Mouse (Mus musculus) Muller cell, postnatal 12 days (primary cell): ENCODE measurements around the gene Gm20489.
A peak's percentile ranks its signal among the peaks of the same experiment; 100 is the strongest.

Experiments
- DNase-seq: peaks from one replicate; pipeline ENCODE4 v3.0.0-alpha.2; 2015; ENCODE audit errors: inconsistent ontology term

Gene Gm20489

DNA sequence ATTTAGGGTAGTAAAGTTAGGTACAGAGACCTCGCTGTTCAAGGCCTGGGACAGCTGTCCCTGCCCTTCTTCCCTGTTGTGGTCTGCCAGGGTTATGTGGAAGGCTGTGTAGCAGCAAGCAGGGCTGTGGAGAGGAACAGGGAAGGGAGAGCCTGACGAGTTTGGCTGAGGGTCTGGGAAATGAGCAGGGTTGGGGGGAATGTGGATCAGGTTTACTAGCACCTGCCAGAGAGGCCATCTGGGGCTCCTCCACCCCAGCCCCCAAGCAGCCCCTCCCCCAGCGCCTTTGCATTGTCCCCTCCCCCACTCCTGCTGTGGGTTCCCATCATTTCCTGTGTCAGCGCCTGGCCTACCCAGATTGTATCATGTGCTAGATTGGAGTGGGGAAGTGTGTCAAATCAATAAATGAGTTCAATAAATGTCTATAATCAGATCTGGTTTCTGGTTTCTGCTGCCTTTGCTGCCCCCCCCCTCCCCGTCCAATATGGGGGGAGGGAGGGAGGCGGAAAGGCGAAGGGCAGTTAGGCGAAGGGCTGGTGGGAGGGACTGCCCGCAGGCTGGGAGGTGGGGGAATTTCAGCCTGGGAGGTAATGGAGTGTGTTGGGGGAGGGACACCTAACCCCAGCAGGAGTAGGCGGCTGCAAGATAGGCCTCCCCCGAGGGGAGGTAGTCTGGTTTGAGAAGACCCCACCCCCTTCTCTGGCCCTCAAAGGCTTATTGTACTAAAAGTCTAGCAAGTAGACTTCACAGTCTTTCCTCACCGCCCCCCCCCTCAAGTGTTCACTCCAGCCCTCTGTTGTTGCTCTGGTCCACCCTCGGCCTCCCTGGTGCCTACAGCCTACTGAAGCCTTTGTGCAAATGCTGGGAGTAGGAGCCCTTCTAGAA, 8.1 kb downstream of the Gm20489 start:
- DNase-seq: no peak

DNA sequence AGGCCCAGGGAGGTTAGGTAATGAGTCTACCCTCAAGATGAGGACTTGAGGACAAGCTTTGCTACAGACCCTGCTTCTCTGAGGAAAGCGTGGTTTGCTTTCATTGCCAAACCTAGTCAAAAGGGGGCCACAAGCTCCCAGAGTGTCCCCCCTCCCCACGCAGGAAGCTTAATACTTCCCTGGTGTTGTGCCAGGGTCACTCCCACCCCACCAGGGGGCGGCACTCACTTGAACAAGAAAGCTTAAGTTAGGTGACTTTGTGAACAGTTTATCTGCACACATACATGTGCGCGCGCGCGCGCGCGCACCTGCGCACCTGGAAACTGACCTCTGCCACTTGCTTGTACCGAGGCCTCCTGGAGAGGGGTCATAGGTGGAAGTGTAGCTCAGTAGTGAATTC, 12.2 kb downstream of the Gm20489 start:
- peak; percentile 7 for DNase-seq

DNA sequence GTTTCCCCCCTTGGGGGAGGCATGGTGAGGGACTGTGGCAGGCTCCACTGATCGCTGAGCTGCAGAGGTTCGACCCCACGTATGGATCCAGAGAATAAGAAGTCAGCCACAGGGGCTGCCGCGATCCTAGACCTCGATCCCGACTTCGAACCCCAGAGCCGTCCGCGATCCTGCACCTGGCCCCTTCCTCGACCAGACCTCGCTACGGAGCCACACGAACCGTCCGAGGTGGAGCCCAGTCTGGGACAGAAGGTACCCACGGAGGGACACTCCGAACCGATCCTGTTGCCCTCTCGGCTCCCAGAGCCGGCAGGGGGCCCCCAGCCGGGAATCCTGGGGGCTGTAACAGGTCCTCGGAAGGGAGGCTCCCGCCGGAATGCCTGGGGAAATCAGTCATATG, 14.1 kb downstream of the Gm20489 start:
- peak; percentile 16 for DNase-seq

DNA sequence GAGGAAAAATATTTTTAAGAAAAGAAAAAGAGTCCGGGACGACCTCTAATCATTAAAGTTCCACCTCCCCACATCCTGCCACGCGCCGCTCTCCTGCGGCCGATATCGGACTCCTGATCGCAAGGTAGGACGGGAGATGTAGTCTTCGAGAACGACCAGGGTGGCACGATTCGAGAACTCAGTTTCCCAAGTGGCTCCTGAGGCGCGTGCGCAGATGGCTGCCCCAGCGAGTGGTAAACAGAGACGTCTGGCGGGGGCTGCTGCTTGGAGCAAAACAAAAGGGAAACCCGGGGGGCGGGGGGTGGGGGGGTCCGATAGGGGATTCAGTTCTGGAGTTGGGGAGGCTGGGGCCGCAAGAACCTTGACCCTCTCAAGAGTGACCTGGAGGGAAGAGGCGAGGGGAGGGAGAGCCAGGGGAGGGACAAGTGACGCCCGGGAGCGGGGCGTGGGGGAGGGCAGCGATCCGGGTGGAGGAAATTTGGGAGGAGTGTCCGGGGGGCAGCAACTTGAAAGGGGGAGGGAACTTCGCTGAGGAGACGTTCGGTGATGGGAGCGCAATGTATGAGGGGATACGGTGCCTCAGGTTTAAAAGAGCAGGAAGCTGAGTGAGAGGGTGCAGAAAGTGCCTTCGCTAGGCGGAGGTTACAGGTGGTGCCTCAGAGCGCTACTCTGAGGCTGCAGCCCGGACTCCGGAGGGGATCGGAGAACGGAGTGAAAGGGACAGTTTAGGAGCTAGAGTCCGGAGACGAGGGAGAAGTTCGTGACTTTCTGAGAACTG, 14.7 kb downstream of the Gm20489 start, which contains the start of gene Foxo4:
TSS of gene Foxo4 (plus strand) at position 577 of the 778 bp plus-strand sequence.
- DNase-seq: peak; percentile 84

DNA sequence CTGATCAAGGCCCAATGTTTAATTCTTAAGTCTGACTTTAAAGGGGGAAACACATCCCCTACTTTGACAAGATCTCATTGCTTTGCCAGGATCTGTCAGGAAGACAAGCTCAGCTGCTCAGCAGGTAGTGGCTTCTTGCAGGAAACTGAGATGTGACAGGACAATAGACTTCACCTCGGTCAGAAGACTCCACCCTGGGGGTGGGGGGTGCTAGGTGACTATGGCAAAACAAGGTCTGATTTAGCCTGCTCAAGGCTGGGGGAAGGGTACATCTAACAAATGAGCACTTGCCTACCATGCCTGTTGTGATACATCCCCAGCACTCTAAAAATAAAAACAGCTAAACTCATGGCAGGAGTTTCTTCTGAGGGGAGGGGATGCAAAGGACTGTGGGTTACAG, 23.8 kb downstream of the Gm20489 start:
- DNase-seq: no peak

DNA sequence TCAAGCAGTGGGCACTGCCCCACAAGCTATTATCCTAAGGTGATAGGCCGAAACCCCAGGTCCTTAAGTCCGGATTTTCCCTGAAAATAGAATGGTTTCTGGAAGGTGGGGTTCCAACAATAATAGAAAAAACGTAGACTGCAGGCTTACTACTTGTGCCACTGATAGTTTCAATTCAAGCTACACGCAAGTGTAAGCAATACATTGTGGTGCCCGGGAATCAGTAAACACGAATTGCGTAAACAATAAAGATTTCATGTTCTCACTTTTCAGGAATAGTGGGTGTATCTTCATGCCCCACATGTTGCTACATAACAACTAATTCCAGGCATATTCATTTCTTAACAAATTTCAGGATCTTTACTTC, 46.0 kb downstream of the Gm20489 start:
- no peak for DNase-seq

DNA sequence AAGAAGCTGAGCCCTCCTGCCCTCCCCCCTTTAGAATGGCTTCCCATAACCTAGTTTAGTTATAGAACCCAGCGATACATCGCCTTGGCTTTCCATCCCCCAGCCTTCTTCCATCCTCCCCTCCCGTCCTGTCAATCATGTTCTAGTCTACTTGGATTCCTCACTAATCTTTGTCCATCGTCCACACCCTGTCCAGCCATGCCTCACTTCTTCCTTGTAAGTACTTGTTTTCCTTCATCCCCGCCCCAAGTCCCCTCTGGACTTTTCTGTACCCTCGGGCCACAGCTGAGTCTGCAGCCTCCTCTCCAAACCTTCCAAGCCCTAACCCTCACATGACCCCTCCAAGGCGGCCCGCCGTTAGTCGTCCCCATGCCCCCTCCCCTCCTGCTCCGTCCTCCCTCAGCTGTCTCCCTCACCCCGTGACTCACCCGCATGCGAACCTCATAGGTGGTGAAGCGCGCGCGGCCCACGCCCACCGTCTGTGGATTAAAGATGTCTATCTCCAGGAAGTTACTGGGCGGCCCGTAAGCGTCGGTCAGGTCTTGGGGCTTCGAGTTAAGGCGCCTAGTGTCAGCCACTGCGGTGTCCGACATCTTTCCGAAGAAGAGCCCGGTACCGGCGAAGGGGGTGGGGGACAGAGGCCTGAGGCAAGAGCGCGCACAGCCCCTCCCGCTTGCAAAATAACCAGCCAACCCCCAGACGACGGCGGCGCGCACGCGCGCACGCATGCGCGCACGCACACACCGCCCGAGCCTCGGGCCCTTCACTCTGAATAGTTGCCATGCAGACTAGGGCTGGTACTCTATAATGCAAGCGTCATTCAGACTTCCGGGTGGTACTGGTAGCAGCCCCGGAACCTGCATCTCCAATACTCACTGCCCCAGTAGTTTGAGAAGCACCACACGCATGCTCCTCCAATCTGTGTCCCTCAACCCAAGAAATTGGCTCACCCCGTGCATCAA, 46.7 kb downstream of the Gm20489 start, which contains the start of gene Snx12:
TSS of gene Snx12 (minus strand) at position 730 of the 962 bp plus-strand sequence.
- peak; percentile 94 for DNase-seq
